Mouse (Mus musculus) MEL (cell line): ENCODE measurements around the gene Cd248. TPM values are rescaled to one million over a fixed set of nuclear protein-coding genes. Genes with fewer than 3 reads are reported as not detected.

Experiments
- DNase-seq: peaks from one replicate; pipeline ENCODE4 v3.0.0; 2011; ENCODE audit warnings: low read depth, low spot score
- H3K27ac ChIP-seq: 2 replicates; pipeline ENCODE4 v1.5.1; 2012; ENCODE audit warnings: low read depth, mild to moderate bottlenecking, control low read depth, low read length, moderate library complexity; ENCODE audit not compliant: control insufficient read depth
- H3K27me3 ChIP-seq, 2 experiments: fragments of 150-350 bp in 1 of 2; sonication (generic) in 1 of 2; 2 replicates each; pipeline ENCODE4 v1.6.1; 2012; ENCODE audit warnings: low read length in 2 of 2, mild to moderate bottlenecking in 2 of 2, improper control_type of control experiment in 1 of 2, moderate library complexity in 1 of 2; ENCODE audit not compliant: insufficient read depth in 2 of 2, control insufficient read depth in 1 of 2
- H3K36me3 ChIP-seq, 2 experiments: 2 replicates each; pipeline ENCODE4 v1.6.1; 2012 to 2014; ENCODE audit warnings: low read length in 2 of 2, improper control_type of control experiment in 1 of 2, inconsistent platforms in 1 of 2, mild to moderate bottlenecking in 1 of 2; ENCODE audit not compliant: insufficient read depth in 2 of 2, control insufficient read depth in 1 of 2
- H3K4me1 ChIP-seq, 2 experiments: fragments of 150-350 bp in 1 of 2; sonication (generic) in 1 of 2; 2 replicates each; pipeline ENCODE4 v1.6.1; 2012; ENCODE audit warnings: low read length in 2 of 2, improper control_type of control experiment in 1 of 2, mild to moderate bottlenecking in 1 of 2; ENCODE audit not compliant: insufficient read depth in 2 of 2, control insufficient read depth in 1 of 2
- H3K4me3 ChIP-seq, 2 experiments: fragments of 150-350 bp in 1 of 2; sonication (generic) in 1 of 2; 2 replicates each; pipeline ENCODE4 v1.5.1; 2012; ENCODE audit warnings: low read depth in 2 of 2, low read length in 2 of 2, mild to moderate bottlenecking in 2 of 2, moderate library complexity in 2 of 2, control low read depth in 1 of 2, improper control_type of control experiment in 1 of 2; ENCODE audit not compliant: control insufficient read depth in 1 of 2, insufficient read depth in 1 of 2
- H3K79me2 ChIP-seq: 2 replicates; pipeline ENCODE4 v1.6.1; 2012; ENCODE audit warnings: mild to moderate bottlenecking, low read length, moderate library complexity; ENCODE audit not compliant: control insufficient read depth, poor library complexity, insufficient read depth
- H3K9ac ChIP-seq: 2 replicates; pipeline ENCODE4 v1.6.1; 2012; ENCODE audit warnings: low read depth, mild to moderate bottlenecking, control low read depth, low read length, moderate library complexity; ENCODE audit not compliant: control insufficient read depth, poor library complexity, severe bottlenecking
- H3K9me3 ChIP-seq: fragments of 150-350 bp; sonication (generic); replicated peaks from 2 replicates; pipeline ENCODE4 v1.6.1; 2012; ENCODE audit warnings: mild to moderate bottlenecking, low read length, improper control_type of control experiment, moderate library complexity; ENCODE audit not compliant: insufficient read depth
- E2F4 ChIP-seq: IDR thresholded peaks from 2 replicates; pipeline ENCODE4 v1.6.1; 2011; ENCODE audit warnings: low read depth, low read length, improper control_type of control experiment, borderline replicate concordance
- ELF1 ChIP-seq: IDR thresholded peaks from 2 replicates; pipeline ENCODE4 v1.6.1; 2014; ENCODE audit warnings: low read depth, mild to moderate bottlenecking, inconsistent platforms, low read length, improper control_type of control experiment, moderate library complexity
- EP300 ChIP-seq, 2 experiments: IDR thresholded peaks; 2 replicates each; pipeline ENCODE4 v1.6.1; 2011; ENCODE audit warnings: improper control_type of control experiment in 2 of 2, low read length in 2 of 2, low read depth in 1 of 2, mild to moderate bottlenecking in 1 of 2
- KAT2A ChIP-seq: conservative IDR thresholded peaks from 2 replicates; pipeline ENCODE4 v1.6.1; 2012; ENCODE audit warnings: low read depth, low read length, improper control_type of control experiment, inconsistent platforms
- MEF2A ChIP-seq: IDR thresholded peaks from 2 replicates; pipeline ENCODE4 v1.6.1; 2014; ENCODE audit warnings: low read depth, mild to moderate bottlenecking, inconsistent platforms, low read length, improper control_type of control experiment; ENCODE audit not compliant: poor library complexity, insufficient replicate concordance, severe bottlenecking; ENCODE audit errors: extremely low read depth
- MYC ChIP-seq: IDR thresholded peaks from 2 replicates; pipeline ENCODE4 v1.6.1; 2011; ENCODE audit warnings: low read depth, mild to moderate bottlenecking, low read length, improper control_type of control experiment, moderate library complexity
- NELFE ChIP-seq: IDR thresholded peaks from 2 replicates; pipeline ENCODE4 v1.6.1; 2011; ENCODE audit warnings: low read depth, low read length, improper control_type of control experiment
- TAL1 ChIP-seq: IDR thresholded peaks from 2 replicates; pipeline ENCODE4 v1.6.1; 2012; ENCODE audit warnings: mild to moderate bottlenecking, inconsistent platforms, low read length, moderate library complexity, mixed read lengths
- UBTF ChIP-seq: IDR thresholded peaks from 2 replicates; pipeline ENCODE4 v1.6.1; 2012; ENCODE audit warnings: low read depth, mild to moderate bottlenecking, inconsistent platforms, low read length, improper control_type of control experiment, moderate library complexity, borderline replicate concordance; ENCODE audit not compliant: insufficient read depth
- ZKSCAN1 ChIP-seq: IDR thresholded peaks from 2 replicates; pipeline ENCODE4 v1.6.1; 2012; ENCODE audit warnings: low read depth, mild to moderate bottlenecking, inconsistent platforms, low read length, improper control_type of control experiment, moderate library complexity
- ZNF384 ChIP-seq: IDR thresholded peaks from 2 replicates; pipeline ENCODE4 v1.6.1; 2012; ENCODE audit warnings: low read depth, mild to moderate bottlenecking, inconsistent platforms, low read length, improper control_type of control experiment
- polyA plus RNA-seq, 2 experiments: library from polyadenylated mRNA; stranded (reverse) in 1 of 2; unstranded in 1 of 2; fragments of >175 nt in 1 of 2; fragments of >200 nt in 1 of 2; gene quantifications; 2 replicates each; pipeline versions ENCODE4 v1.2.1 to v1.2.4; 2012; ENCODE audit warnings: low replicate concordance in 2 of 2, low read depth in 1 of 2; ENCODE audit not compliant: insufficient read length in 2 of 2, insufficient read depth in 1 of 2, missing spikeins in 1 of 2
- total RNA-seq: library from RNA; depleted of rRNA; stranded (reverse); fragments of 300-350 nt; gene quantifications from 2 replicates; pipeline ENCODE4 v1.2.3, GENCODE M21; 2012

Gene Cd248
- total and polyA plus RNA-seq, 3 experiments: 0.27 to 0.86 TPM; not detected in 1

DNA sequence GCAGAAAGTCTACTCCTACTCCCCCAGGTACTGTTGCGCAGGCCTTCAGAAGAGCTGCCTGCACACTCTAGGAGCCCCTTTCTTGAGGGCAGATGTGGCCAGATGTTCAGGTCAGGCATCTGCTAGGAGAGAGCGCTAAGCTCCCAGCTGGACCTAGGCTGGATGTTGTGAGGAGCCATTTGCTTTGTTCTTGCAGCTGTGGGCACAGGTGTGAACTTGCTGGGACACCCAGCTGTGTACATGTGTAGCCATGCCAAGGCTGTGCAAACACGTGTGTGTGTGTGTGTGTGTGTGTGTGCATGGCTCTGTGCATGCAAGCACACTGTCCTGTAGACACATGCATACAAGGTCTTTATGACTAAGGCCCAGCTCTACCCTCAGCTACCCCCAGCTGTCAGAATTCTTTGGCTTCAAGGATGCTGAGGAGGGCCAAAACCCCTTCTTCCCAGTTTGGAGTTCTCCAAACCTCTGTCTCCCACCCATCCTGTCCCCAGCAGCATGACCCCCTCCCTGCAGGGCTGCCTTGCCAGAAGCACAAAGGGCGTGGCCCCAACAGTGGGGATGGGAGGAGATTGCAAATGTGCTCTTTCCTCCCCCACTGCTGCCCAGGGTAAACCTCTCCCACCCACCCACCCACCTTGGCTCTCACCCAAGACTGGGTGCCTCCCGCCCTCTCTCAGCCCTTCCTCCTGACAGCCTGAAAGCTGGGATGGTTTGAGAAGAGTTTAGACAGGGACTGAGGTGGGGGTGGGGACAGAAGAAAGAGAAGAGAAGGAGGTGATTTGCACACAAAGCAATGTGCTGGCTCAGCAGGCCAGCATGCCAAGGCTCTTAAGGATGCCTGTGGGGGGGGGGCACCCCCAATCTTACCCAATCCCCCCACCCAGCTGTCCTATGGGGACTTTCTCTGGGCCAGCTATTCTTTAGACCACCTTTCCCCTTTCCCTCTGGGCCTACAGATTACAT lies 7.2 kb upstream of the Cd248 start:
- Histone ChIP-seq H3K4me3 (no peak overlapping the region), H3K9me3 (no peaks in the 10 kb centered on the region), H3K9ac (no peak overlapping the region), H3K27me3 (no peaks in the 10 kb centered on the region), H3K27ac (no peak overlapping the region), H3K79me2 (no peaks in the 10 kb centered on the region), H3K36me3 (peaks cover 0 to 17% of the 10 kb centered on the region in 2 experiments; a peak in 1 of 4 replicates), H3K4me1 (peaks cover 0 to 39% of the 10 kb centered on the region in 2 experiments; a peak in 3 of 4 replicates)
- TF ChIP-seq E2F4: no peak
- TF ChIP-seq NELFE: no peak
- no peak for TF ChIP-seq ELF1
- DNase-seq: peak; percentile 52

DNA sequence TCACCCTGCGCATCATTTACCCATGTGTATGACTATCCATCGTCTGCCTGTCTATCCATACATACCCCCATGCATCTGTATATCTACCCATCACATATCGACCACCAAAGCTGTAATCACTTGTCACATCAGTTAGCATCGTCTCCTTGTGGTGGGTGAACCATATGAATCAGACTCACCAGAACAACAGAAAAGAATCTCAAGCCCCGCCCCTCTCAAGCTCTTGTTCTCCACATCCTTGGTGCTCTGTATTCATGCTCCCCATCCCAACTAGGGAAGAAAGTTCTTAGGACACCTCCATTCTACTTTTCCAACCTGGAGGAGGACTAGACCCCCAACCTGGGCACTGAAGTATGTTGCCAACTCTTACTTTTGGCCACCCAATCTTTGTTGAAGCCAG lies 5.8 kb upstream of the Cd248 start:
- Histone ChIP-seq H3K36me3 (peaks cover 0 to 15% of the 10 kb centered on the region in 2 experiments; a peak in 1 of 4 replicates), H3K79me2 (no peaks in the 10 kb centered on the region), H3K9ac (no peak overlapping the region), H3K27me3 (no peaks in the 10 kb centered on the region), H3K4me1 (peaks cover 0 to 37% of the 10 kb centered on the region in 2 experiments; a peak in 3 of 4 replicates), H3K4me3 (no peak overlapping the region), H3K9me3 (no peaks in the 10 kb centered on the region), H3K27ac (no peak overlapping the region)
- TF ChIP-seq MYC (no peak), NELFE (no peak), ZNF384 (no peak), EP300 (IDR thresholded peaks at IDR 0.05; ENCODE audit: low read depth in 1 of 2, low read length in 2 of 2) (no peak), UBTF (no peak), TAL1 (no peak), ZKSCAN1 (no peak), KAT2A (no peak), MEF2A (no peak)
- no peak for DNase-seq

- no peak overlapping the region for H3K4me3 ChIP-seq
- no peak overlapping the region for H3K27ac ChIP-seq
- H3K4me1 ChIP-seq: peaks cover 0 to 37% of the 10 kb centered on the region in 2 experiments; a peak in 3 of 4 replicates
These were observed 5.4 kb upstream of the Cd248 start for GRCm38 (mm10) chr19:5062446-5062845.

More at GRCm38 (mm10) chr19:5062446-5062845, 5.4 kb upstream of the Cd248 start:
- Histone ChIP-seq H3K9ac (no peak overlapping the region), H3K27me3 (no peaks in the 10 kb centered on the region)
- TF ChIP-seq E2F4: no peak
- TF ChIP-seq, all 39 proteins: peak for 0
- Histone ChIP-seq H3K36me3 (peaks cover 0 to 15% of the 10 kb centered on the region in 2 experiments; a peak in 1 of 4 replicates), H3K9me3 (no peaks in the 10 kb centered on the region), H3K79me2 (no peaks in the 10 kb centered on the region)
- no peak for DNase-seq
